Mouse (Mus musculus): ENCODE measurements around the gene Aida.
A peak's percentile ranks its signal among the peaks of the same experiment; 100 is the strongest.
"Not testable (repeated sequence)": the region's sequence is repeated elsewhere in the genome, so short reads cannot be mapped to it uniquely, and the experiment has no call there.

The Aida gene

GRCm38 (mm10) chr1:183315783-183316182, 19.4 kb downstream of the Aida start:
- no peak for DNase-seq (ENCODE audit: low read depth, low spot score)

- no peak for DNase-seq (ENCODE audit: low read depth, low spot score)
Observed at GRCm38 (mm10) chr1:183320708-183321107, 24.3 kb downstream of the Aida start.

GRCm38 (mm10) chr1:183322496-183322895, 26.1 kb downstream of the Aida start:
- not testable (repeated sequence) for DNase-seq (ENCODE audit: low read depth, low spot score)

DNA sequence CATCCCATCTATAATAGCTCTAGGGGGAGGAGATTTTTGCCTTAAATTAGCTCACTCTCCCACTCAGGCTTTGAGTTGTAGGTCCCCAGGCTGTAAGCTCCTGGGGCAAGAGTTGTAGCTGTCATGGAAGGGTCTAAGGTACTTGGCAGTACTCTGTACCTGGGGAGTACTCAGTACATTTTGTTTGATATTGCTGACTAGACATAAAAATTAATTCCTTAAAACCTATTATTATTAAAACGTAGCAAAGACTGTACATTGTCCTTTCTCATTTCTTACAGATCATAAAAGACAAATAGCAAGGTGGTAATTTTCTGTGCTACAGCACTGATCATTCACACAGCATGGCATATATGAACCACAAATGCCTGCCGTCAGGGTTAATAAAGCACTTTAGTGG, 27.5 kb downstream of the Aida start:
- no peak for DNase-seq (ENCODE audit: low read depth, low spot score)

DNA sequence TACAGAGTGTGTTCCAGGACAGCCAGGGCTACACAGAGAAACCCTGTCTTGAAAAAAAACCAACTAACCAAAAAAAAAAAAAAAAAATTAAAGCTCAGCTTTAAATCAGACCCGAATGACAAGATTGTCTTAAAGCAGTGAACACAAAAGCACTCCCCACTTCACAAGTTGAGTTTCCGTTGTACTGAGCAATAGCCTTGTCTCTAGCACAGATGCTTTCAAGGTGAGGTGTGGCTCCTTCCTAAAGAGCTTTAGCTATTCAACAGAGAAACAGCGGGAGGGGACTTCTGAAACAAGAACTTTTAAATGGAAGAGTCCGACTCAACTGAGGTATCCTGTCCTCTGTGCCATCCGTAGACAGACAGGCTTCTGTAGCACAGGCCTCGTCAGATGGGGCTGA, 28.0 kb downstream of the Aida start:
- DNase-seq (ENCODE audit: low read depth, low spot score) = no peak

- no peak for DNase-seq (ENCODE audit: low read depth, low spot score)
Observed at GRCm38 (mm10) chr1:183327171-183327570, 30.8 kb downstream of the Aida start.

DNA sequence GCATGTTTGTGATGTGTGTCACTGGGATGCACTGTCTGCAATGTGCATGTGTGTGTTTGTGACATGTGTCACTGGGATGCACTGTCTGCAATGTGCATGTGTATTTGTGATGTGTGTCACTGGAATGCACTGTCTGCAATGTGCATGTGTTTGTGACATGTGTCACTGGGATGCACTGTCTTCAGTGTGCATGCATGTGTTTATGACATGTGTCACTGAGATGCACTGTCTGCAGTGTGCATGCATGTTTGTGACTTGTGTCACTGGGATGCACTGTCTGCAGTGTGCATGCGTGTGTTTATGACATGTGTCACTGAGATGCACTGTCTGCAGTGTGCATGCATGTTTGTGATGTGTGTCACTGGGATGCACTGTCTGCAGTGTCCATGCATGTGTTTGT, 46.5 kb downstream of the Aida start:
- DNase-seq (ENCODE audit: low read depth, low spot score) = not testable (repeated sequence)

- DNase-seq (ENCODE audit: low read depth, low spot score) = peak; percentile 82
Observed at GRCm38 (mm10) chr1:183344886-183345816, 48.8 kb downstream of the Aida start.

DNA sequence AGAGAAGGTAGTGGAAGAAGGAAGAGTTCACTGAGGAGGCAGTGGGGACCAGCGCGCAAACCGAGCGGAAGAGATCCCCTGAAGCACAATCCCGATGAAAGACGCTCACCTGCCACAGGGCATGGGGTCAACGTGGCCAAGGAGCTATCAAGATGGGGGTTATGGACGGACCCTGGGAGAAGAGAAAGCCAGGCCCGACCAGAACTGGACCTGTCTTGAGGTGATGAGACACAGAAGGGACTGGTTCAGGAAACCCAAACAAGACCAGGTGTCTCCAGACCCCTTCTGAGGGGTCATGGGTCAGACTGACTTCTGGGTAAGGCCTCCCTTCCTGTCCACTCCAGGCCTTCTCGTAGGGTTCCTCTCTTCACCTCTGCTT, 49.4 kb downstream of the Aida start:
- no peak for DNase-seq (ENCODE audit: low read depth, low spot score)

GRCm38 (mm10) chr1:183349840-183350239, 53.5 kb downstream of the Aida start:
- peak; percentile 62 for DNase-seq (ENCODE audit: low read depth, low spot score)

- no peak for DNase-seq (ENCODE audit: low read depth, low spot score)
Observed at GRCm38 (mm10) chr1:183358901-183359300, 62.5 kb downstream of the Aida start.

DNA sequence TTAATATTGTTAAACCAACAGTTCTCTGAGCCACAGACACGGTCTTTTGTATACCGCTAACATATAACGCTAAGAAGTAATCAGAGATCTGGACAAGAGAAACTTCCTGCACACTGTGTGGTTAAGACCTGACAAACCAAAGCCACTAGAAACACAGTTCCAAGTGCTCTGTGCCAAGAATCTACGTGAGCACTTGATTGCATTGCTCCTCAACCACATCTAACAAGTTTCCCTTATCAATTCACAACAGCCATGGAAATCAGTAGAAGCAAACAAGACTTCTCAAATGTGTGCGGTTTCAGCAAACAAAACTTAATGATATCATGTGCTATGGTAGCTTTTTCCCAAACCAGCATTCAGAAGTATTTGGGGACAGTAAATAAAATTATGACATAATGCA, 65.9 kb downstream of the Aida start:
- no peak for DNase-seq (ENCODE audit: low read depth, low spot score)

GRCm38 (mm10) chr1:183362729-183363576, 66.6 kb downstream of the Aida start:
- DNase-seq (ENCODE audit: low read depth, low spot score) = no peak

GRCm38 (mm10) chr1:183363577-183363867, 67.1 kb downstream of the Aida start:
- no peak for DNase-seq (ENCODE audit: low read depth, low spot score)

- DNase-seq (ENCODE audit: low read depth, low spot score) = no peak
Observed at GRCm38 (mm10) chr1:183366361-183366760, 70.0 kb downstream of the Aida start.

DNA sequence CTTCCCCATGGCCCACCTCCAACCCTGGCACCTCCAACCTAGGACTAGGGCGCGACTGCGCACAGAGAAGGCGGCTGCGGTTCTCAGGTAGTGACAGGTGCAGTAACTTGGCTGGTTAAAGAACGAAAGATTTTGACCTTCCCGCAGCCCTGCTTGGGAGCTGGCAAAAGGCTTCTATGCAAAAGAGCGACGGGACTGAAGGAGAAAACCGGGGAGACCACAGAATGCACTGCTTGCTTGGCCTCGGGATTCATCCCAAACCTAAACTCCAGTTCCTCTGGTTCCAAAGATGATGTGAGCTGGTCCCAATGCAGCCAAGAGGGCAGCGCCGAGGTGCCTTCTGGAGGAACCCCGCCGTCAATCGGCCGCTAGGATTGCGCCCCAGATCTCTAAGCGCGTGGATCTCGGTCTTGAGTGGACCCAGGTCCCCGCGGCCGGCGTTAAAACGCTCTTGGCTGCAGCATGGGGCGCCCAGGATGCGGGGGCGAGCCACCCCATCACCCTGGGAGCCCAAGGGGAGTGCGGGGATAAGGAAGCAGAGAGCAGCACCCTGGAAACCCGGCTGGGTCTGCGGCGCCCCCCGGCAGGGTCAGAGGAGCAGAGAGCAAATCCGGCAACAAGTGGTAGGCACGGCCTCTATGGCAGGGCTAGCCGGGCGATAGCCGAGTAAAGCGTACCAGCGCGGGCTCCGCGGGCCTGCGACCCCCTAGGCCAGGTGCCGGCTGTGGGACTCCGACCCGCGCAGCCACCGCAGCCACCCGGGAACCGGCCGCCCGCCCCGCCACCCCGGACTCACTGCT, 72.4 kb downstream of the Aida start:
- DNase-seq (ENCODE audit: low read depth, low spot score) = no peak

GRCm38 (mm10) chr1:183369427-183370014, 73.1 kb downstream of the Aida start, which contains the start of gene Mia3:
Gene Mia3 (minus strand): TSS chr1:183369553.
- peak; percentile 72 for DNase-seq (ENCODE audit: low read depth, low spot score)

DNA sequence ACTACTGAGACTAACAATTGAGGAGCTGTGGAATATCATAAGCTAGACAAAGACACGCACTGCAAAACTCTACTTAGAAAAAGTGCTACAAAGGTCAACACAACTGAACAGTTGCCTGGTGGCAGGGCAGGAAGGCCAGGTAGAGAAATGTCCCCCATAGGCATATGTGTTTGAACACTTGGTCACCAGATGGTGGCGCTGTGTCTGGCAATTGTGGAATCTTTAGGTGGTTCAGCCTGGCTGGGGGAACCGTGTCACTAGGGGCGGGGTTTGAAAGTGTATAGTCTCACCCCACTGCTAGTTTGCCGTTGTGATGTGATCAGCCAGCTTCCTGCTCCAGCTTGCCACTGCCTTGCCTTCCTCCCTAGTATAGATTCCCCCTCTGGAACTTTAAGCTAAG, 78.3 kb downstream of the Aida start:
- DNase-seq (ENCODE audit: low read depth, low spot score) = no peak
